Mouse (Mus musculus) bone marrow macrophage, adult 2 months (primary cell): ENCODE data around the gene Diaph3. TPM values are rescaled to one million over a fixed set of nuclear protein-coding genes. Genes with fewer than 3 reads are reported as not detected.

Experiments used
- H3K27ac ChIP-seq: 2 replicates; pipeline ENCODE4 v1.5.1; 2012; ENCODE audit warnings: low read depth, low read length; ENCODE audit not compliant: insufficient read depth
- H3K4me1 ChIP-seq: 2 replicates; pipeline ENCODE4 v1.6.1; 2012; ENCODE audit warnings: low read length; ENCODE audit not compliant: control insufficient read depth, insufficient read depth
- H3K4me3 ChIP-seq: 2 replicates; pipeline ENCODE4 v1.5.1; 2012; ENCODE audit warnings: mild to moderate bottlenecking, low read length, moderate library complexity; ENCODE audit not compliant: insufficient read depth
- CTCF ChIP-seq: IDR thresholded peaks from 2 replicates; pipeline ENCODE4 v1.5.1; 2012; ENCODE audit warnings: low read depth, mild to moderate bottlenecking, low read length, moderate library complexity
- POLR2A ChIP-seq: IDR thresholded peaks from 2 replicates; pipeline ENCODE4 v1.6.1; 2012; ENCODE audit warnings: mild to moderate bottlenecking, low read depth, low read length, borderline replicate concordance
- polyA plus RNA-seq: library from polyadenylated mRNA; stranded (reverse); fragments of >200 nt; gene quantifications from 2 replicates; pipeline ENCODE4 v1.2.4, GENCODE M21; 2012; ENCODE audit not compliant: missing spikeins, insufficient read depth, insufficient read length

Gene Diaph3
- polyA plus RNA-seq, 1 experiment: 14.4 TPM

DNA sequence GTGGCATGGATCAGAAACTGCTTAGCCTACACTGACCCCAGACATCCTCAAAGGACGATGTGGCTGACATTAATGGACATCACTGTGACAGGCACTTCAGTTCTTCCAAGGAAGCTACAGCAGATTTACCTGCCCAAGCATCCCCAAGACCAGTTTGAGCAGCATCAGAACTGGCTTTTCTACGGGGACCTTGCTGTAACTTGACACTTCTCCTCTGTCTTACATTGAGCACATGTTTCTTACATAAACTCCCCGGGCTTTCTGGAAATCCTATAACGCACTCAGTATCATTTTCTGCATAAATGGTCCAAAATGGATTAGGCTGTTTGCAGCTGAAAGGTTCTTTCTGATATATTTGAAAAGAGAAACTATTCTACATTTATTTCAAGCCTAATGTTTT, 143.7 kb downstream of the Diaph3 start:
- no peak overlapping the region for H3K4me3 ChIP-seq
- TF ChIP-seq POLR2A (no peak), CTCF (no peak)
- no peaks in the 10 kb centered on the region for H3K4me1 ChIP-seq
- no peak overlapping the region for H3K27ac ChIP-seq

DNA sequence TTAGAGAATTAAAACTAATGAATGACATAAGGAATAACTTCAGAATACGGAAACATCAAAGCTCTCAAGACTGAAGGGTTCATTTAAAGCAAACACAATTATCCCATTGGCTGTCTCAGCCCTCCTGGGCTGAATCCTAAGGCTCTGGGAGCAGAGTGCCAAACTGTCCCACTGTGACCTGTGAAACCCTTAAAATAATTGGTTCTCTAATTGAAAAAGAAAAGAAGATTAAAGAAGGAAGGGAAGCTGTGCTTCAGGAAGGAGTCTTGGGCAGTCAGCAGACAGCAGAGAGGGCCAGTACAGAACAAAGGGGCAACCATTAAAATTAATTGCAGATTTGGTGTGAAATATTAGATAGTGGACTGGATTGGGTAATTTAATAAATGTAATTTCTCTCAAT, 189.9 kb downstream of the Diaph3 start:
- H3K4me1 ChIP-seq: no peaks in the 10 kb centered on the region
- H3K27ac ChIP-seq: no peak overlapping the region
- H3K4me3 ChIP-seq: no peak overlapping the region
- TF ChIP-seq POLR2A: no peak

DNA sequence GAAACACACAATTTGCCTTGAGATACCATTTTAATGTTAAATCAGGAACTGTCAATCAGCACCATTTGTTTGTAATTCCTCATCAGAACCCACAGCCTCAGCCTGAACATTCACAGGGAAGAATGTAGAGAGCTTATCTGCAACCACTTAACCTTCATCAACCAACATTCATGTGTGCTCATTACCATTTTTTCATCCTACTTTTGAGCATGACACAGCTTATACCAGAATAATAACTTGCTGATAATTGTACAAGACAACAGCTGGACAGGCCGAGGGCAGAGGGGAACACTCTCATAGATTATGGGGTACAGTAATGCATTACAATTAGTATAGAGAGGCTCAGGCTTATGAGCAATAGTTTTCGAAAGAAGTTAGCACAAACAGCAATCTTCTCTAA, 203.1 kb downstream of the Diaph3 start:
- Histone ChIP-seq H3K4me3 (no peak overlapping the region), H3K4me1 (no peaks in the 10 kb centered on the region), H3K27ac (no peak overlapping the region)
- TF ChIP-seq POLR2A (no peak), CTCF (no peak)

DNA sequence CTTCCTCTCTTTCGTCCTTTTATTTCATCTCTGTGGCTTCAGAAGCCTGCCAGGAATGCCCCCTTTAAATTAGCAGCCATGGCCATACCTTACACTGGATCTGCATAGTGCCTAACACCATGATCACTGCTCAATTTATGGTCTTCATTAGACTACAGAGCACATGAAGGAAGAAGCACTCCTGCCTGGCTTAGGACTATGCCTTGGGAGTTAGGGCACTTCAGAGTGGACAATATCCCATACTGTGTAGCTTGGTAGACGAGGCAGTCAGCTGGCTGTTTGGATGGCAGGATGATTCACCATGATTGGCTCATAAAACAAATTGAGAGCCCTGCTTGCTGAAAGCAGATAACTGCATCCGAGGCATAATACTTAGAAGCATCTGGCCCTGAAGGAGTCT, 204.6 kb downstream of the Diaph3 start:
- H3K4me3 ChIP-seq: no peak overlapping the region
- H3K27ac ChIP-seq: no peak overlapping the region
- no peaks in the 10 kb centered on the region for H3K4me1 ChIP-seq

GRCm38 (mm10) chr14:86930763-86931162, 210.3 kb downstream of the Diaph3 start:
- Histone ChIP-seq H3K4me1 (no peaks in the 10 kb centered on the region), H3K4me3 (no peak overlapping the region), H3K27ac (no peak overlapping the region)
- TF ChIP-seq CTCF (no peak), POLR2A (no peak)

More for the DNA sequence above, 204.6 kb downstream of the Diaph3 start:
- TF ChIP-seq CTCF: no peak
- TF ChIP-seq POLR2A: no peak

DNA sequence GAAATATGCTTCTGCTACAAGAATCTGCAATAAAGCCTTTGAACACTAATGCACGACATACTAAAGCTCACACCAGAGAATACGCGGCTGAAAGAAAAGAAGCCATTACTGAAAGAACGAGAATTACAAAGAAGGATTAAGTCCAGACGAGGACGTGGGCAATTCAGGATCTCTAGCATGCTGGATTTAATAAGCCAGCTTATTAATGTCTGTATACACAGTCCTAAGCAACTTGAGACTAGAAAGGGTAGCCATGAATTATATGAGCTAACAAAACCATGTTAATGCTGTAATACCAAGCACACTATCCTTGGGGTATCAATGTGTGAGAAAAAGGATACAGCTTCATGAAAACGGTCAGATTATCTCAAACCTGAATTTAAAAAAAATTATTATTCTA, 214.2 kb downstream of the Diaph3 start:
- TF ChIP-seq POLR2A: no peak
- no peak for TF ChIP-seq CTCF
- H3K4me3 ChIP-seq: no peak overlapping the region
- H3K4me1 ChIP-seq: no peaks in the 10 kb centered on the region
- no peak overlapping the region for H3K27ac ChIP-seq

- TF ChIP-seq CTCF: no peak
- TF ChIP-seq POLR2A: no peak
- no peak overlapping the region for H3K4me3 ChIP-seq
- H3K4me1 ChIP-seq: no peaks in the 10 kb centered on the region
- no peak overlapping the region for H3K27ac ChIP-seq
Measured at GRCm38 (mm10) chr14:86898898-86899297, 242.1 kb downstream of the Diaph3 start.

- no peak for TF ChIP-seq POLR2A
- no peak for TF ChIP-seq CTCF
- Histone ChIP-seq H3K4me1 (peaks cover 4% of the 10 kb centered on the region), H3K4me3 (no peak overlapping the region), H3K27ac (no peak overlapping the region)
Measured at GRCm38 (mm10) chr14:86889070-86889804, 251.8 kb downstream of the Diaph3 start.

DNA sequence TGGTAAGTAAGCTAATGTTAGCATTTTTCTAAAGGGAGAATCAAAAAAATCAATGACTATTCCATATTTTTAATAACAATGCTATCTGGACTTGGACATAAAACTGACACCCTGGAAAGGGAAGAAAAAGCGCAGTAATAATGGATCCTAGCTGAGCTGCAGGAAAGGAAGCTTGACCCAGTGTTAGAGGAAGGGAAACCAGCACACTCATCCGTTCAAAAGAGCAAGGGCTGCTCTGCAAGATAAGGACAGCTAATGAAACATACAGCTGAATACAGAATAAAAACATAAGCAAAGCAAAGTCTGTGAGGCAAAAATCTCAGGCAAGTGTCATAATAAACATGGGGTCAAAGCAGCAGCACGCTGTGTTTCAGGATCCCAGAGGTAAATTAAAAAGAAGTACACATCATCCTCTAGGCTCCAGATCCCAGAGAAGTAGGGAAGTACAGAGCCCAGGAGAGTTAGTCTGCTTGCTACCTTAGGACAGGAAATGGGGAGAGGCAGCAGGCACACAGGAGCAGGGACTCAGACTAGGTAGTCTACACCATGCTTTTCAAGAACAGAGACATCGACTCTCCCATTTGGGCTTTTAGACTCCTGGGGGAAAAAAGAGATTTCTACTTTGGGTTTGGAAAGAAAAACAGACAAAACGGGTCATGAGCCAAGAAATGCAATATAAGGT, 255.5 kb downstream of the Diaph3 start:
- Histone ChIP-seq H3K27ac (no peak overlapping the region), H3K4me1 (peaks cover 4% of the 10 kb centered on the region), H3K4me3 (no peak overlapping the region)
- TF ChIP-seq POLR2A: no peak
- no peak for TF ChIP-seq CTCF

- Histone ChIP-seq H3K27ac (no peak overlapping the region), H3K4me3 (no peak overlapping the region), H3K4me1 (no peaks in the 10 kb centered on the region)
- TF ChIP-seq CTCF: peak; percentile 50
- TF ChIP-seq POLR2A: no peak
Measured at GRCm38 (mm10) chr14:86869536-86869935, 271.5 kb downstream of the Diaph3 start.
